Mouse (Mus musculus) limb, embryonic 11.5 days (tissue): ENCODE measurements around the gene Olfr1231. TPM values are rescaled to one million over a fixed set of nuclear protein-coding genes. Genes with fewer than 3 reads are reported as not detected.

Experiments
- ATAC-seq: fragments of 200-750 bp; cut with Nextera tagmentation; 2 replicates; pipeline ENCODE4 v1.8.0; 2017; ENCODE audit warnings: low read depth; ENCODE audit not compliant: insufficient number of reproducible peaks, low FRiP score, low TSS enrichment
- DNase-seq: peaks from one replicate; pipeline ENCODE4 v3.0.0-alpha.2; 2015; ENCODE audit warnings: low spot score
- H3K27ac ChIP-seq: fragments of 300-500 bp; sonication (generic); replicated peaks from 2 replicates; pipeline ENCODE4 v1.5.1; 2014; ENCODE audit warnings: low read depth, mild to moderate bottlenecking, low read length
- H3K27me3 ChIP-seq: fragments of 300-500 bp; sonication (generic); 2 replicates; pipeline ENCODE4 v1.6.1; 2014; ENCODE audit warnings: mild to moderate bottlenecking, low read length, mixed read lengths; ENCODE audit not compliant: control insufficient read depth, insufficient read depth
- H3K36me3 ChIP-seq: fragments of 300-500 bp; sonication (generic); 2 replicates; pipeline ENCODE4 v1.6.1; 2014; ENCODE audit warnings: mild to moderate bottlenecking, low read length, moderate library complexity, mixed read lengths; ENCODE audit not compliant: control insufficient read depth, insufficient read depth
- H3K4me1 ChIP-seq: fragments of 300-500 bp; sonication (generic); 2 replicates; pipeline ENCODE4 v1.6.1; 2014; ENCODE audit warnings: low read length, mixed read lengths; ENCODE audit not compliant: control insufficient read depth, insufficient read depth
- H3K4me2 ChIP-seq: fragments of 300-500 bp; sonication (generic); 2 replicates; pipeline ENCODE4 v1.6.1; 2014; ENCODE audit warnings: low read depth, mild to moderate bottlenecking, moderate library complexity; ENCODE audit not compliant: severe bottlenecking
- H3K4me3 ChIP-seq: fragments of 300-500 bp; sonication (generic); 2 replicates; pipeline ENCODE4 v1.5.1; 2014; ENCODE audit warnings: low read depth, low read length
- H3K9ac ChIP-seq: fragments of 300-500 bp; sonication (generic); 2 replicates; pipeline ENCODE4 v1.6.1; 2014; ENCODE audit warnings: mild to moderate bottlenecking, low read length
- H3K9me3 ChIP-seq: fragments of 300-500 bp; sonication (generic); 2 replicates; pipeline ENCODE4 v1.6.1; 2016; ENCODE audit warnings: low read length; ENCODE audit not compliant: control insufficient read depth
- WGBS: fragments of 180-500 bp; shearing (Covaris S2); extraction: QIAGEN DNeasy Blood & Tissue Kit; methylation state at CpG from one replicate; pipeline ENCODE4 v1.1.7; 2014; 5-methylcytosine and 5-hydroxymethylcytosine counted together
- polyA plus RNA-seq: library from polyadenylated mRNA; unstranded; fragments of >200 nt; fragmentation: Nextera tagmentation; extraction: Ambion mirVana; gene quantifications from 2 replicates; pipeline ENCODE4 v1.2.1, GENCODE M21; 2014

Olfr1231 gene
- not detected in 2 replicates for polyA plus RNA-seq

- no peak for DNase-seq
- Histone ChIP-seq H3K4me2 (no peak within 1 kb of the TSS), H3K27ac (no peak within 1 kb of the TSS), H3K9ac (no peak within 1 kb of the TSS), H3K36me3 (no peaks in the 10 kb centered on the region), H3K4me1 (no peaks in the 10 kb centered on the region), H3K9me3 (no peaks in the 10 kb centered on the region), H3K27me3 (no peaks in the 10 kb centered on the region), H3K4me3 (no peak within 1 kb of the TSS)
- ATAC-seq, result no peak
- 76% methylated on average over 2 of the region's 2 CpGs for WGBS
These were observed at the start of gene Olfr1231 for GRCm38 (mm10) chr2:89306974-89307373. Olfr1231 (minus strand) TSS chr2:89307074.

DNA sequence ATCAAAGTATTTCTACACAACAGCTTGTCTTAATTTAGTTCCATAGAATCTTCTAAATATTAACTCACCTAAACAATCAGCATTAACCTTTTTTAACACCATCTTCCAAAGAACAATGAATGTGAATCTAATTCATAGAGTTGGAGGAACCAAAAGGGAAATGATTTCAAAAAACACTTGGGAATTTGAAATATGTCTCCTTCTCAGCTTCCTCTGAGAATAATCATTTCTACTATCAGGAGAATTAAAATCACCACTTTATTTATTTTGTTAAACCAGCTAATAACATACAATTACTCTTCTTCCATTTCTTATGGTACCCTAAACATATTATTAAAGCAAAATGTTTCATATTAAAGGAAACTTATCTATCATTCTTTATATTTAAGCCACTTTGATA, 35.4 kb upstream of the Olfr1231 start, which contains the start of gene Olfr1233:
Gene Olfr1233 (minus strand): TSS at position 101 of the 400 bp plus-strand sequence.
- no peak within 1 kb of the TSS for H3K4me2 ChIP-seq
- no peaks in the 10 kb centered on the region for H3K27me3 ChIP-seq
- DNase-seq, result no peak
- ATAC-seq, result no peak
- no peaks in the 10 kb centered on the region for H3K36me3 ChIP-seq
- H3K9me3 ChIP-seq, result no peaks in the 10 kb centered on the region
- no peak within 1 kb of the TSS for H3K27ac ChIP-seq
- no peaks in the 10 kb centered on the region for H3K4me1 ChIP-seq
- no peak within 1 kb of the TSS for H3K9ac ChIP-seq
- no peak within 1 kb of the TSS for H3K4me3 ChIP-seq

DNA sequence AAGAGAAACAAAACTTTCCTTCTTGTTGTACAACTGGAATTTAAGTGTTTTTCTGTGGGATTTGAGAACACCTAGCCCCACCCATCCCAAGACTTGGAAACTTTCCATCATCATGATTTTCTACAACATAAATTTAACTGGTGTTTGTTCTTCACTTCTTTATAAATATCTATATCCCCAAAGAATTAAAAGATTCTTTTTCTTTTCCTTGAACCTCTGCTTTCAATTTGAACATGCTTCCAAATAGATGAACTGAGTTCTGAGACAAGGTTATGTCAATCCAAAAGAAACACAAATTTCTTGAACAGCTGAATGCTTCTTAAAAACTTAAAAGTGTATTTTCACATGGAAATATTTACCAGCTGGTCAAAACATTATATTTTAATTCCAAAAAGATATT, 22.7 kb upstream of the Olfr1231 start, which contains the start of gene Olfr1232:
Gene Olfr1232 (minus strand): TSS at position 101 of the 400 bp plus-strand sequence.
- H3K27me3 ChIP-seq, result no peaks in the 10 kb centered on the region
- H3K4me2 ChIP-seq, result no peak within 1 kb of the TSS
- H3K36me3 ChIP-seq, result no peaks in the 10 kb centered on the region
- no peak within 1 kb of the TSS for H3K4me3 ChIP-seq
- no peak for DNase-seq
- no peak within 1 kb of the TSS for H3K9ac ChIP-seq
- no peaks in the 10 kb centered on the region for H3K9me3 ChIP-seq
- no peaks in the 10 kb centered on the region for H3K4me1 ChIP-seq
- no peak within 1 kb of the TSS for H3K27ac ChIP-seq
- ATAC-seq, result no peak

- Histone ChIP-seq H3K27ac (no peak within 1 kb of the TSS), H3K4me2 (no peak within 1 kb of the TSS), H3K36me3 (no peaks in the 10 kb centered on the region), H3K27me3 (no peaks in the 10 kb centered on the region), H3K4me3 (no peak within 1 kb of the TSS), H3K4me1 (no peaks in the 10 kb centered on the region), H3K9me3 (no peaks in the 10 kb centered on the region), H3K9ac (no peak within 1 kb of the TSS)
- 96% methylated on average over 1 of the region's 1 CpGs for WGBS
- DNase-seq (no peak), ATAC-seq (no peak)
These were observed 9.7 kb downstream of the Olfr1231 start, which contains the start of gene Olfr1230 for GRCm38 (mm10) chr2:89297168-89297567. Olfr1230 (minus strand) TSS chr2:89297268.

DNA sequence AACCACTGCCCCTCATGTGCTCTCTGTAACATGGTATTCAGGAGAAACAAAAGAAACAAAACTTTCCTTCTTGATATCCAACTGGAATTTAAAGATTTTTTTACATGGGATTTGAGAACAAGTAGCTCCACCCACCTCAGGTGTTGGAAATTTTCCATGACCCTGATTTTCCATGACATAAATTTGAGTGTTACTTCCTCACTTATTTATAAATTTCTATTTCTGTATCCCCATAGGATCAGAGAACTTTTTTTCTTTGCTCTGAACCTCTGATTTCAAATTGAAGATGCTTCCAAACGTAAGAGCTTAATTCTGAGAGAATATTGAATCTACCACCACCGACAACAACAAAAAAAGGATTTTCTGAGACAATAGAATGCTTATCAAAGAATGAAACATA, 19.0 kb downstream of the Olfr1231 start, which contains the start of gene Olfr1229:
Gene Olfr1229 (minus strand): TSS at position 101 of the 400 bp plus-strand sequence.
- no peak within 1 kb of the TSS for H3K4me2 ChIP-seq
- 88% methylated on average over 2 of the region's 2 CpGs for WGBS
- no peak for ATAC-seq
- no peak for DNase-seq
- no peak within 1 kb of the TSS for H3K27ac ChIP-seq
- no peaks in the 10 kb centered on the region for H3K27me3 ChIP-seq
- no peaks in the 10 kb centered on the region for H3K4me1 ChIP-seq
- H3K4me3 ChIP-seq, result no peak within 1 kb of the TSS
- H3K9ac ChIP-seq, result no peak within 1 kb of the TSS
- no peaks in the 10 kb centered on the region for H3K36me3 ChIP-seq
- no peaks in the 10 kb centered on the region for H3K9me3 ChIP-seq

GRCm38 (mm10) chr2:89253962-89254361, 52.9 kb downstream of the Olfr1231 start, which contains the start of gene Olfr1228:
Olfr1228 (minus strand) TSS chr2:89254062.
- ATAC-seq (no peak), DNase-seq (no peak)
- Histone ChIP-seq H3K4me3 (no peak within 1 kb of the TSS), H3K9ac (no peak within 1 kb of the TSS), H3K4me2 (no peak within 1 kb of the TSS), H3K9me3 (no peaks in the 10 kb centered on the region), H3K27me3 (no peaks in the 10 kb centered on the region), H3K4me1 (no peaks in the 10 kb centered on the region), H3K27ac (no peak within 1 kb of the TSS), H3K36me3 (no peaks in the 10 kb centered on the region)

Other genes starting within 250 kb of the Olfr1231 start
- not detected in 2 replicates for gene Olfr1218, start 245.9 kb downstream of the Olfr1231 start, polyA plus RNA-seq
- not detected in 2 replicates for gene Olfr1219, start 223.6 kb downstream of the Olfr1231 start, polyA plus RNA-seq
- not detected in 2 replicates for gene Olfr1220, start 200.2 kb downstream of the Olfr1231 start, polyA plus RNA-seq
- not detected in 2 replicates for gene Olfr1221, start 189.8 kb downstream of the Olfr1231 start, polyA plus RNA-seq
- not detected in 2 replicates for gene Olfr1222, start 174.0 kb downstream of the Olfr1231 start, polyA plus RNA-seq
- not detected in 2 replicates for gene Olfr1223, start 155.5 kb downstream of the Olfr1231 start, polyA plus RNA-seq
- gene Olfr1224-ps1, start 143.0 kb downstream of the Olfr1231 start, polyA plus RNA-seq, result not detected in 2 replicates
- not detected in 2 replicates for gene Olfr1225, start 132.4 kb downstream of the Olfr1231 start, polyA plus RNA-seq
- not detected in 2 replicates for gene Olfr1226, start 107.0 kb downstream of the Olfr1231 start, polyA plus RNA-seq
- not detected in 2 replicates for gene Olfr1228, start 53.0 kb downstream of the Olfr1231 start, polyA plus RNA-seq
- not detected in 2 replicates for gene Olfr1229, start 19.1 kb downstream of the Olfr1231 start, polyA plus RNA-seq
- gene Olfr1230, start 9.8 kb downstream of the Olfr1231 start, polyA plus RNA-seq, result not detected in 2 replicates
- not detected in 2 replicates for gene Olfr1232, start 22.6 kb upstream of the Olfr1231 start, polyA plus RNA-seq
- not detected in 2 replicates for gene Olfr1233, start 35.3 kb upstream of the Olfr1231 start, polyA plus RNA-seq
- not detected in 2 replicates for gene Olfr1234, start 57.8 kb upstream of the Olfr1231 start, polyA plus RNA-seq
- gene Olfr1238, start 102.6 kb upstream of the Olfr1231 start, polyA plus RNA-seq, result not detected in 2 replicates
- gene Olfr1239, start 113.3 kb upstream of the Olfr1231 start, polyA plus RNA-seq, result not detected in 2 replicates
- gene Olfr1240, start 135.9 kb upstream of the Olfr1231 start, polyA plus RNA-seq, result not detected in 2 replicates
- not detected in 2 replicates for gene Olfr1241, start 180.1 kb upstream of the Olfr1231 start, polyA plus RNA-seq
- gene Olfr1242, start 191.3 kb upstream of the Olfr1231 start, polyA plus RNA-seq, result not detected in 2 replicates
- gene Olfr1243, start 224.4 kb upstream of the Olfr1231 start, polyA plus RNA-seq, result not detected in 2 replicates